Mouse (Mus musculus) liver, postnatal 0 days (tissue): ENCODE data around the gene Clock. TPM values are rescaled to one million over a fixed set of nuclear protein-coding genes. Genes with fewer than 3 reads are reported as not detected.

Experiments used
- ATAC-seq: fragments of 200-750 bp; cut with Nextera tagmentation; 2 replicates; pipeline ENCODE4 v1.8.0; 2017; ENCODE audit warnings: mild to moderate bottlenecking, moderate library complexity
- DNase-seq: peaks from one replicate; pipeline ENCODE4 v3.0.0-alpha.2; 2016
- H3K27ac ChIP-seq: fragments of 300-500 bp; sonication (generic); 2 replicates; pipeline ENCODE4 v1.5.1; 2014; ENCODE audit warnings: antibody characterized with exemption, moderate library complexity, mild to moderate bottlenecking, low read depth
- H3K27me3 ChIP-seq: fragments of 300-500 bp; sonication (generic); 2 replicates; pipeline ENCODE4 v1.6.1; 2014; ENCODE audit warnings: low read length, control low read depth, mixed read lengths; ENCODE audit not compliant: insufficient read depth
- H3K36me3 ChIP-seq: fragments of 300-500 bp; sonication (generic); replicated peaks from 2 replicates; pipeline ENCODE4 v1.6.1; 2014; ENCODE audit warnings: mild to moderate bottlenecking, control low read depth, low read length, moderate library complexity, mixed read lengths; ENCODE audit not compliant: insufficient read depth
- H3K4me1 ChIP-seq: fragments of 300-500 bp; sonication (generic); 2 replicates; pipeline ENCODE4 v1.6.1; 2014; ENCODE audit warnings: antibody characterized with exemption, mild to moderate bottlenecking, control low read depth; ENCODE audit not compliant: insufficient read depth
- H3K4me2 ChIP-seq: fragments of 300-500 bp; sonication (generic); 2 replicates; pipeline ENCODE4 v1.6.1; 2014; ENCODE audit warnings: low read depth, mild to moderate bottlenecking, low read length, moderate library complexity, mixed read lengths
- H3K4me3 ChIP-seq: fragments of 300-500 bp; sonication (generic); 2 replicates; pipeline ENCODE4 v1.5.1; 2014; ENCODE audit warnings: low read depth, low read length
- H3K9ac ChIP-seq: fragments of 300-500 bp; sonication (generic); replicated peaks from 2 replicates; pipeline ENCODE4 v1.6.1; 2014; ENCODE audit warnings: mild to moderate bottlenecking, moderate library complexity
- H3K9me3 ChIP-seq: fragments of 300-500 bp; sonication (generic); 2 replicates; pipeline ENCODE4 v1.6.1; 2016; ENCODE audit warnings: mild to moderate bottlenecking, control low read depth, low read length, mixed read lengths
- CTCF ChIP-seq: sonication (generic); IDR thresholded peaks from 2 replicates; pipeline ENCODE4 v1.5.1; 2016; ENCODE audit warnings: antibody characterized with exemption, low read depth
- EP300 ChIP-seq: IDR thresholded peaks from 2 replicates; pipeline ENCODE4 v1.6.1; 2016; ENCODE audit warnings: antibody characterized with exemption, low read depth, mild to moderate bottlenecking
- WGBS: fragments of 180-500 bp; shearing (Covaris S2); extraction: QIAGEN DNeasy Blood & Tissue Kit; methylation state at CpG from one replicate; pipeline ENCODE4 v1.1.7; 2014; ENCODE audit not compliant: insufficient replicate concordance; 5-methylcytosine and 5-hydroxymethylcytosine counted together
- polyA plus RNA-seq: library from polyadenylated mRNA; unstranded; fragments of >200 nt; fragmentation: Nextera tagmentation; extraction: Ambion mirVana; gene quantifications from 2 replicates; pipeline ENCODE4 v1.2.1, GENCODE M21; 2015

The Clock gene
- polyA plus RNA-seq, 1 experiment from 2014 or later: 2.3 TPM

GRCm38 (mm10) chr5:76164827-76165226, 139.8 kb downstream of the Clock start:
- Histone ChIP-seq H3K4me2 (no peak overlapping the region), H3K27ac (no peak overlapping the region), H3K4me3 (no peak overlapping the region), H3K27me3 (no peaks in the 10 kb centered on the region), H3K9ac (no peak overlapping the region), H3K9me3 (no peaks in the 10 kb centered on the region), H3K36me3 (no peaks in the 10 kb centered on the region), H3K4me1 (no peaks in the 10 kb centered on the region)
- ATAC-seq: no peak
- no peak for DNase-seq
- TF ChIP-seq EP300 (no peak), CTCF (no peak)
- 84% methylated on average over 7 of the region's 7 CpGs for WGBS

GRCm38 (mm10) chr5:76163828-76164390, 140.7 kb downstream of the Clock start:
- Histone ChIP-seq H3K4me2 (no peak overlapping the region), H3K36me3 (no peaks in the 10 kb centered on the region), H3K4me1 (no peaks in the 10 kb centered on the region), H3K9me3 (no peaks in the 10 kb centered on the region), H3K4me3 (no peak overlapping the region), H3K27ac (no peak overlapping the region), H3K9ac (no peak overlapping the region), H3K27me3 (no peaks in the 10 kb centered on the region)
- no peak for ATAC-seq
- no peak for TF ChIP-seq EP300
- TF ChIP-seq CTCF: no peak
- WGBS: 64% methylated on average over 4 of the region's 4 CpGs
- DNase-seq: no peak

GRCm38 (mm10) chr5:76162926-76163325, 141.7 kb downstream of the Clock start:
- H3K36me3 ChIP-seq: no peaks in the 10 kb centered on the region
- no peak overlapping the region for H3K4me3 ChIP-seq
- no peak for ATAC-seq
- WGBS: 52% methylated on average over 5 of the region's 5 CpGs
- no peak overlapping the region for H3K27ac ChIP-seq
- TF ChIP-seq EP300 (no peak), CTCF (no peak)
- no peak overlapping the region for H3K9ac ChIP-seq
- no peaks in the 10 kb centered on the region for H3K27me3 ChIP-seq
- H3K9me3 ChIP-seq: no peaks in the 10 kb centered on the region
- no peak for DNase-seq
- H3K4me2 ChIP-seq: no peak overlapping the region
- no peaks in the 10 kb centered on the region for H3K4me1 ChIP-seq

- 51% methylated on average over 6 of the region's 6 CpGs for WGBS
- H3K36me3 ChIP-seq: peaks cover 2% of the 10 kb centered on the region; the same call in 1 of the 2 replicates
- H3K9ac ChIP-seq: no peak overlapping the region
- H3K9me3 ChIP-seq: no peaks in the 10 kb centered on the region
- TF ChIP-seq EP300 (no peak), CTCF (no peak)
- H3K4me2 ChIP-seq: no peak overlapping the region
- H3K4me3 ChIP-seq: no peak overlapping the region
- DNase-seq (no peak), ATAC-seq (no peak)
- no peak overlapping the region for H3K27ac ChIP-seq
- no peaks in the 10 kb centered on the region for H3K4me1 ChIP-seq
- no peaks in the 10 kb centered on the region for H3K27me3 ChIP-seq
Measured at GRCm38 (mm10) chr5:76161491-76161890, 143.1 kb downstream of the Clock start.

- WGBS: 54% methylated on average over 3 of the region's 3 CpGs
Measured at GRCm38 (mm10) chr5:76160086-76160485, 144.5 kb downstream of the Clock start.

More at GRCm38 (mm10) chr5:76160086-76160485, 144.5 kb downstream of the Clock start:
- ATAC-seq: no peak
- no peak overlapping the region for H3K9ac ChIP-seq
- no peaks in the 10 kb centered on the region for H3K9me3 ChIP-seq
- H3K27ac ChIP-seq: no peak overlapping the region
- no peak overlapping the region for H3K4me3 ChIP-seq
- peaks cover 9% of the 10 kb centered on the region; the same call in 1 of the 2 replicates for H3K36me3 ChIP-seq
- no peak for DNase-seq
- no peak overlapping the region for H3K4me2 ChIP-seq
- no peaks in the 10 kb centered on the region for H3K27me3 ChIP-seq
- H3K4me1 ChIP-seq: no peaks in the 10 kb centered on the region
- TF ChIP-seq CTCF (no peak), EP300 (no peak)

Other genes with a start within 250 kb of the Clock start
- 15.4 and 15.6 TPM in 2 replicates for gene Srd5a3, start 164.5 kb downstream of the Clock start, polyA plus RNA-seq
- 20.9 and 25.6 TPM in 2 replicates for gene Tmem165, start 120.9 kb downstream of the Clock start, polyA plus RNA-seq
- not detected in 2 replicates for gene Pdcl2, start 26.4 kb upstream of the Clock start, polyA plus RNA-seq
- not detected in 2 replicates for gene Nmu, start 59.0 kb upstream of the Clock start, polyA plus RNA-seq
- not detected in 2 replicates for gene Gm7271, start 179.2 kb upstream of the Clock start, polyA plus RNA-seq
- 7.0 and 7.2 TPM in 2 replicates for gene Exoc1, start 224.5 kb upstream of the Clock start, polyA plus RNA-seq